Mouse (Mus musculus) liver, postnatal 0 days (tissue): ENCODE data around the gene Cnr1.

Experiments used
- CTCF ChIP-seq: sonication (generic); IDR thresholded peaks from 2 replicates; pipeline ENCODE4 v1.5.1; 2016; ENCODE audit warnings: antibody characterized with exemption, low read depth
- EP300 ChIP-seq: IDR thresholded peaks from 2 replicates; pipeline ENCODE4 v1.6.1; 2016; ENCODE audit warnings: antibody characterized with exemption, low read depth, mild to moderate bottlenecking

DNA sequence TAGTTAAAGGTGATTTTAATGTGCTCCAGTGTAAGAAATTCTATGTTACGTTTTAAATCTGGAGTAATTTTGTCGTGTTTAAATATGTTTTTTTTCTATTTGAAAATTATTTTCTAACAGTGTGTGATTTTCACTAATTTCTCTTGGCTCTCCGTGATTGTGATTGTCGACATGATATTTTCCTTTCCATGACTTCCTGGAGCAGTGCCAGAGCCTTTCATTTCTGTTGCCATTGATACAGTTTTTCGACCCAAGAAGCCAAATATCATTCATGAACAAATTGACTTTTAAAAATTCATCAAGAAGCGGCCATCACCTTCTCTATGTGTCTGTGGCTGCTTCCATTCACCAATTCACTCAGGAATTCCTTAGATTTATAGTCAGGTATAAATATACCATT, 35.4 kb downstream of the Cnr1 start:
- TF ChIP-seq CTCF (no peak), EP300 (no peak)
